Mouse (Mus musculus) cerebellum, postnatal 14 days (tissue): ENCODE data around the gene Nudt5.

ENCODE experiments used
- DNase-seq, 2 experiments: peaks; one replicate each; pipeline ENCODE4 v3.0.0; 2021; ENCODE audit warnings: mixed read lengths in 2 of 2

The Nudt5 gene

DNA sequence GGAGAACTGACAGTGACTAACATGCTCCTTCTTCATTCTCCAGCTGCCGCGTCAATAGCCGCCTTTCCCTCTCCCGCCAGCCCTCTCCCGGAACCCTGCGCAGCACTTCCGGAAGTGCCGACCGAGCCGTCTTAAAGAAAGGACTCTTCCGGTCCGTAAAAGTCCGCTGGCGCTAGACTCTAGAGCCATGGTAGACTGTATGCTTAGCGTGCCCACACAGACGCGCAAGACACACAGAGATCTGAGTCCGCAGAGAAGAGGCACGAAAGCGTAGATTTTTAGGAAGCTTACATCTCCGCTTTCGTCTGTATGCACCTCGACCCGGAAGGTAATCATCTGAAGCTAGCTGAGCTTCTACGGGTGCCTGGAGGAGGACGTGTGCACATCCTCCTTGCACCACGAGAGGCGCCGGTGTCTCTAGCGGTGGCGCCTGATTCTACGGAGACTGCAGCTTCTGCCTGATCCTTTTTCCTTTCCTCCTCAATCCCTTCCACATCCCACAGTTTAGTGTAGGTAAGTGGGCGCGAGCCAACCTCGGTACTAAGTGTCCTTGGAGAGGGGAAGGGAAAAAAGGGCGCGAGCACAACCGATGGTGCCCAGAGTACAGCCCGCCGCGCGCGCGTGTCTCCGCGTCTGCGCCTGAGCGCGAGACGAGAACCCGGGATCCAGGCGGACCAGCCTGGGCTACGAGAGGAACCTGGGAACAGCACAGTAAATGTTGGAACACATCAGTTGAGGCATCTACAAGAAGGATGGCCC, at the start of gene Nudt5, which contains the start of gene Cdc123:
Gene Nudt5, plus strand, starts transcription at position 147 of the 759 bp plus-strand sequence.
Gene Cdc123, minus strand, starts transcription at position 292 of the 759 bp plus-strand sequence.
- peak; percentile 90 to 91 for DNase-seq

DNA sequence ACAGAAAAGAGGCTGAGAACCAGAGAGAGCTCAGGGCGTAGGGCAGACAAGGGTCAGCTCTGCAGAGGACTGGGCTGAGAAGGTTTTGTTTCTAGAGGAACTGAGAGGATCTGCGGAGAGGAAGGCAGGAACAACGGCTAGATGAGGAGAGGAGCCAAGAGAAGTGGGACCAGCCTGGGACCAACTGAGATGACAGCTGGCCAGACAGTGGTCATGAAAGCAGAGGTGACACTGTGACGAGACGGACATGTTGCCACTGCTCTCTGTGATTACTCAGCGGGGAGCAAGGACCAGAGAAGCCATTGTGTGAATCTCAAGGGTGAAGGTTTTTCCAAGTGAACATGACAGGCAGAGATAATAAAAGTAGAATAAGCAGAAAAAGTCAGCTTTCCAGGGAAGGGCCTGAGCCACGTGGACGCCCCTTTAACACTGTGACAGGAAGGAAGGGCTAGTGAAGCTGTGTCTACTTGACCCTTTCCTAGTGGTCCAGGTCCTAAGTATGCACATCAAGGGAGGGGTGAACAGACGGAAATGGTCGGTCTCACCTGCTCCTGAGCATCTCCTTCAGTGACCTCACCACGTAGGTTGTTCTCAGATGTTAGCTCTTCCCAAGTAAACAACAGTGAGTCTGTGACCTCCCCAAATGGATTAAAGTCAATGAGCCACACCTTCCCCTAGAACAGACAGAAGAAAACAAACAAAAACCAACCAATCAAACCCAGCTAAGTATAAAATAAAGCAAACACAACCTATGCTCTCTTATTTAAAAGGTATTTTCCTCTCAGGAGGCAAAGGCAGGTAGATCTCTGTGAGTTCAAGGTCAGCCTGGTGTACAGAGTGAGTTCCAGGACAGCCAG, 46.8 kb upstream of the Nudt5 start:
- no peak for DNase-seq

DNA sequence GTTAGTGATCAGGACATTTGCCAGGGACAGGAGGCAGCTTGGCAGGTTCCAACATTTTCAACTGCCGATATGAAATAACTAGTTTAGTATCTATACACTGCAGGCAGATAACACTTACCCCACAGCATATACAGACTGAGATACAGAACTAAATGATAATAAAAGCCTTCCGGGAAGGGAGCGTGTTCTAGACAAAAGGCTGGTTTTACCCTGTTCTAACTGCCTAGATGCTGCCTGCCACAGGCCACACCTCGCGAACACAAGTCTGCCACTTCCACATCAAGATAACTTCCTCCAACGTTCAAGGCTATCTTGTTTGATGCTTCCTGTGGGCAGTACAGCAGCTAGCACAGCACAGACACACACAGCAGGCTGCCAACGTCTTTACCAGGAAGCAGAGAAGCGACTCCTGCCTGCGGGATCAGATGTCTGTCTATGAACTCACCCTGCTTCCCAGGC, 43.6 kb upstream of the Nudt5 start:
- DNase-seq: no peak

DNA sequence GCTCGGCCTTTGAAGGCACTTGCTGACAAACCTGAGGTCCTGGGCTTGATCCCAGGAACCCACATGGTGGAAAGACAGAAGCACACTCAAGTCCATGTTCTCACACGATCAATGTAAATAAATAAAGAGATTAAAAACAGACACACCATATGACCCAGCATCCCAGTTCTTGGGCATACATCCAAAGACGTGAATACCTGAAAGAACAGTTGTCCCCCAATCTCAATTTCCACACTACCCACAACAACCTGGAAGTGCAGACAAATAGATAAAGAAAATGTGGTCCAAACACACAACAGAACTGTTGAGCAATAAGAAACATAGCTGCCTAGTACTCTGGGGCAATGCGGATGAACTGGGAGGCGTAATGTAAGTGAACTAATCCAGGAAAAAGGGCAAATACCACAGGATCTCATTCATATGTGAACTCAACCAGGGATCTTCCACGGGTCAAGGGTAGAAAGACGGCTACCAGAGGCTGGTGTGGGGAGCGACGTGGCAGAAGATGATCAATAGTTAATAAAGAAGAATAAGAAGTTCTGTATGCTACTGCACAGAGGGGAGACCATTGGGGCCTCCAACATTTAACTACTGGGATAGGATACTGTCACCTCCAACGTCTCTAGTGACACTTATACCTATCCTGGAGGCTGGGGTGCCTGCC, 42.8 kb upstream of the Nudt5 start:
- no peak for DNase-seq

DNA sequence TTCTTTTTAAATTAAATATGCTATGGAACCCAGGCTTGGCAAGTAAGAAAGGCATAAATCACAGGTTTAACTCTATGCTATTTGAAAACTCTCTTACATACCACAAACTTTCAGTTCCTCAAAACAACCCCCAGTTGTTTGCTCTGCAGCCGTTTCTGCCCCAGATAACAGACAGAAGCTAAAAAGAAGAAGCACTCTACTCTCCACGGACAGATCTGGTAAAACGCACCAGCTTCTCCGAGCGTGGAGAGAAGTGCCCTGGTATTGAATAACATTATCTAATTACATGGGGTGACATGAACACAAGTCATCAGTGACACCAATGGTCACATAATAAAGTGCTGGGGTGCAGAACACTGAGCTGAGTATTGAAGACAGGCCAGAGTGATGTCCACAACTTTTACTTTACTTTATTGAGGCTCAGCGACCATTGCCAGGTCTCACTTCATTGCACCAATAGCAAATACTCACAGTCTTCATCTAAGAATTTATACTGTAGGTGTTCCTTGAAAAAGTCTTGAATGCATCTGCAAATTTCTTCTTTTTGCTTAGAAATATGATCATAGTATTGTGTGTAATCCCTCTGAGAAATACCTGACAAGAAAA, 40.3 kb upstream of the Nudt5 start:
- no peak for DNase-seq

DNA sequence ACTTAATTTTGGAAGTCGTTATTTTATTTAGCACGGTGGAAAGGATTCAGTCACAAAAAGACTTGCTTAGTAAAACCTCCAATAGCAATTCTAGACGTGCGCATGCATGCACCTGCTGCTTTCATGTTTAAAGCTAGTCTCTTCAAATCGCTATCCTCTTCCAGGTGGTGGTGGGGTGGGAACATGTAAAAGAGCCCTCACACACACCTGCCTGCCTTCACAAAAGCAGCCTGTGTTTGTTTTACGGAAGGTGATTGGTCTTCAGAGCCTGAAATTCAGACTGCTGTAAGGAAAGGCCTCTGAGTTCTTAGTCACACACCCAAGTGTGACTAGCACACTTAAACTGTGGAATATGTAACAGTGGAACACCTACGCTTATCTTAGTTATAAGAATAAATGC, 39.6 kb upstream of the Nudt5 start:
- DNase-seq: no peak

DNA sequence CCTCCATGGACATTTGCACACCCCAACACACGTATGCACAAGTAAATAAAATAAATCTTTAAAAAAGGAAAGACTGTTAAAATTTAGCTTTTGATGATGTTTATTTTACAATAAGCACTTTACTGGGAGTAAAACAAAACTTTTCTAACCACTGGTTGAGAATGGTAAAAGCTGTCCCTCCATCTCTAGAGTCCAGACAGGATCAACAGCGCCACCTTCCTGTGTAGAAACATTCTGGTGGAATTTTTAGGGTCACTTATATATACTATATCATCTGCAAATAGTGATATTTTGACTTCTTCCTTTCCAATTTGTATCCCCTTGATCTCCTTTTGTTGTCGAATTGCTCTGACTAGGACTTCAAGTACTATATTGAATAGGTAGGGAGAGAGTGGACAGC, 38.6 kb upstream of the Nudt5 start:
- DNase-seq: peak; percentile 30 to 47

DNA sequence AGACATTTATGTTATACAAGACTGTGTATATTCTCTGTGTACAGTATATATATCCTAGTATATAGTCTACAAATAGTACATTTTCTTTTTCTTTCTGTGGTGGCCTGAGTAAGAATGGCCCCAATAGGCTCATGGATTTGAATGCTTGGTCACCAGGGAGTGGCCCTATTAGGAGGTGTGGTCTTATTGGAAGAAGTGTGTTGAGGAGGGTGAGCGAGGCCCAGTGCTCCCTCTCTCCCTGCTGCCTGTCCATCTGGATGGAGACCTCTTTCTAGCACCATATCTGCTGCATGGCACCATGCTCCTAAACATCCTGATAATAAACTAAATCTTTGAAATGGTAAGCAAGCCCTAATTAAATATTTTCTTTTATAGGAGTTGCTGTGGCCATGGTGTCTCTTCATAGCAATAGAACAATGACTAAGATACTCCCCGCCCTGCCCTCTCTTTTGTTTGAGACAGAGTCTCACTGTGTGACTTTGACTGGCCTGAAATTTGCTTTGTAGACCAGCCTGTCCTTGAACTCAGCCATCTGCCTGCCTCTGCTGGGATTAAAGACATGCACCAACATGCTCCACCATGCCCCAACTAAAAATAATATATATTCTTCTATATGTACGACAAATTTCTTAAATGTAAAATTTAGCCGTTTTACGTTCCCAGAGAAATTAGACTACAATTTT, 34.6 kb upstream of the Nudt5 start:
- no peak for DNase-seq

DNA sequence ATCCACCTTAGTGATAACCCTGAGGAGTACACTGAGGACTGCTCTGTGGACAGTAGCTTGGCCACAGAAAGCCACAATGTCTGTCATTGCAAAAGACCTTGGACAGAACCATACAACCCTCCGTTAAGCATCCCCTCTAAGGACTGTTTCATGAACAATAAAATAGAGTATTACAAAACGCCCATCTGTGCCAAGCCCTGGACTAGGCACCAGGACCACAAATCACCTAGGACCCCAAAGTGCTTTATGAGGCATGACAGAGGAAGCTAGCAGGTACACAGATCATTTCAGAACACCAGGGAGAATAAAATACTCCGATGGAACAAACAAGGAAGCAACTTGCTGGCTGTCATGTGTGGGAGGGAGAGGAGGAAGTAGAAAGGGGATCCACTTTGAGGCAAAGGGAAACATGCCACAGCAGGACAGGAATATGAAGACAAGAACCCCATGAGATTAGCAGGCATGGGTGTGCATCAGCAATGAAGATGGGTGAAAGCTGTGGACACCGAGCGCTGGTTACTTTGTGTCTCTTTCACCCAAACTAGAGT, 33.5 kb upstream of the Nudt5 start:
- DNase-seq: no peak

DNA sequence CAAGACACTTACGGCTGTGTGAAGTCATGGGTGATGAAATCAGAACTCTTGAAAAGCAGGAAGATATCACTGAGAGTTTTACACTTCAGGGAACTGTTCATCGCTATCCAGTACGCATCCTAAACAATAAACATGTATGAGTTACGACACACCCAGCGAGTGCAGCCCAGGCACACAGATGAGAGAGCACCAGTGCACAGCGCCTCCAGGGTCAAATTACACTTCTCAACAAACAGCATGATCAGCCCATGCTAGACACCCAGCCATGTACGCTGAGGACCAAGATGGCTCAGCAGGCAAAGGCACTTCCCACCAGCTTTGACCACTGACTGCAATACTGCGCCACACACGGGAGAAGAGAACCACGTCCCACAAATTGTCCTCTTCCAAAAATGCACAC, 23.6 kb upstream of the Nudt5 start:
- DNase-seq: no peak

DNA sequence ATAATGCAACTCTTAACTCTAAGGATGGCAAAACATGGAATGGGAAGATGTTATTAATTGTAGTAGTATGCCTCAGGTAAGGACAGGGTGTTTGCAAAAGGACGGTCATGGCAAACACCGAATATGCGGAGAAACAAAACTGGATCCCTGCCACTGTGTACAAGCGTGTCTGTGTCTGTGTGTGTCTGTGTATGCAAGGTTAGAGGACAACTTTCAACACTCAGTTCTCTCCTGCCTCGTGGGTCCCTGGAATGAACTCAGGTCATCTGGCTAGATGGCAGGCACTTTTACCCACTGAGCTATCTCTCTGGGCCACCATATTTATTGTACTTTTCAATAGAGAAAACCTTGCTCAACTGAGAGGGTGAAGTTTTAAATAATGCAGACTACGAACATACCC, 22.4 kb upstream of the Nudt5 start:
- DNase-seq: no peak

DNA sequence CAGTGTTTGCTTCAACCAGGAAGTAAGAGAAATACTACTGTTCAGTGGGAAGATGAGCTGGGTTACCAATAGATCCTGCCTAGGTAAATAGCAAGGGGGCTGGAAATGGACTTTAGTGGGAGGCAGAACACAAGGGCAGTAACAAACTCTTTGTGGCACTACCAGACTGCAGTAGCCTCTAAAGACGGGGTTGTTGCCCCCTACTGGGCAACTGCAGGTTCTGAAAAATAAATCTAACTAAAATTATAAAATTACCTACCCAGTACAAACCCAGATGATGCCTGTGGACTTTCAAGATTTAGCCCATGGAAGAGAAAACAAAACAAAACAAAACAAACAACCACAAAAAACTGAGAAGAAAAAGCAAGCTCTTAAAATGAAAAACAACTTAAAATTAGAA, 20.6 kb upstream of the Nudt5 start:
- no peak for DNase-seq

DNA sequence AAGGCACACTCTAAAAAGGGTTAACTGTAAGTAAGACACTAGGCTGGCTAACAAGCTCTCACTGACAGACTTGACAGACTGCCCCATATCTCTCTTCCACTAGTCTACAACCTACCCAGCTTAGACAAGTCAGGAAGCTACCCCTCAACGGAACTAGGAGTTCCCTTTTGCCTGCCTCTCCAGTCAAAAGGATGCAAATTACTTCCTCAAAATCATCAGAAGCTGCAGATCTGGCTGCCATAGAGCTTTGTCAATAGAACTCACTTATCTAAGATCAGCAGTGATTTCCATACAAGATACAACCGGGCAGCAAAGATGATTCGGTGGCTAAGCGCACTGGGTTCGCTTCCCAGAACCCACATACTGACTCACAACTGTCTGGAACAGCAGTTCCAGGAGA, 20.1 kb upstream of the Nudt5 start:
- no peak for DNase-seq

DNA sequence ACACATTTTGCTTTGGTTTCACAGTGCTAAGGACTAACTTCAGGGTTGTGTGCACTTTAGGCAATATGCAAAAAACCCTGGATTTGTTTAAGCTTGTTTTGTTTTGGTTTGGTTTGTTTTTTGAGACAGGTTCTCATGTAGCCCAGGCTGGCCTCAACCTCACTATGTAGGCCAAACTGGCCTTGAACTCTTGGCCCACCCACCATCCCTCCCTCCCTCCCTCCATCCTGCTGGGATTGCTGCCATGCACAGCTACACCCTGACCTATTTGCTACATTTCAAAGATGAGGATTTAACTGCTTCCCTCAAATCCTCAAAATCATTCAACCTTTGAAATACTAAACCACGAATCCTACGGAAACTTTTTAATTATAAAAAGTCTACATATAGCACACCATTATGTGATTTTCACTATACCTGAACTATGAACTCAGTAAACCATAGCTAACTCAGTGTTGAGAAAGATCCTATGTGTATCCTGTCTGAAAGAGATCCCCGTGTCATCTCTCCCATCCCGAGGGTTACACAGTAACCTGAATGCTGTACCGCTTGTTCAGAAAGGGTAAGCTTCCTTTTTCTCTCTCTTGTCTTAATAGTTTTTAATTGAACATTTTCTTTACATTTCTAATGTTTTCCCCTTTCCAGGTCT, 19.4 kb upstream of the Nudt5 start:
- DNase-seq: no peak

DNA sequence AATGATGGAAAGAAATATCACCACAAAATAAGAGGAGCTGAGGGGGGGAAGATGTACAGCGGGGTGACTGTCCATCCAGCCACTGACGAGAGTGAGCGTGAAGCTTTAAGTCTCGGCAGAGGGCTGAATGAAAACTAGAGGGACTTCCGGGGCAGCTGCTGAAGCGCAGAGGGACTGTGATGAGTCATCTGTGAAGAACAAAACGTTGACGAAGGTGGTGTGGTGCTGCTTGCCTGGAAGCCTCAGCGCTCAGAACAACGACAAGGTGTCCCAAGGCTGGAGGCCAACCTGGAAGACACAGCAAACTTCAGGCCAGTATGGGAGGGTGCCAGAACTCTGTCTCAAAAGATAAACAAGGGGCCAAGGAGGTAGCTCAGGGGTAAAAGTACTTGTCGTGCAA, 4.0 kb upstream of the Nudt5 start:
- DNase-seq: no peak

DNA sequence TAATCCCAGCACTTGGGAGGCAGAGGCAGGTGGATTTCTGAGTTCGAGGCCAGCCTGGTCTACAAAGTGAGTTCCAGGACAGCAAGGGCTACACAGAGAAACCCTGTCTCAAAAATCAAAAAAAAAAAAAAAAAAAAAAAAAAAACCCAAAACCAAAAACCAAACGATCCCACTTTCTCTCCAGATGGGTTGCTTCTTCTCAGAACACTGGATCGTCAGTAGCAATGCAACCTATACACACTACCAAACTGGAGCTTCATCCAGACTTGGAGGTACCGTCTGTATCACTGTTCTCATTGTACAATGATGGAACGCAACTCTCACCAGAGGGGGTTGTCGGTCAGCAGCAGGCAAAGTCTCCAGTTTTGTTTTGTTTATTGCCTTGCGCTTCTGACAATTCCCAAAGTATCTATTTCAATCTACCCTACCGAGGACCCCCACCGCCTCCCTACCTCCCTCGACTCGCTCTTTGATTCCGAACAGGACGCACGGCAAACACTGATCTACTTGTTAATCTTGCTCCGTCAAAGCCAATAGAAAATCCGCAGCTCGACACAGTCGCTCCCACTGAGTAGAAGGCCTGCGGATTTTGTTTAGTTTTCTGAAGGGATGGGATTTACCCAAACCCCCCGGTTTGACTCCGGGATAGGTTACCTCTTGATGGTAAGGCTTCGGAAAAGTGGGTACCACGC, 492 bp upstream of the Nudt5 start:
- no peak for DNase-seq

DNA sequence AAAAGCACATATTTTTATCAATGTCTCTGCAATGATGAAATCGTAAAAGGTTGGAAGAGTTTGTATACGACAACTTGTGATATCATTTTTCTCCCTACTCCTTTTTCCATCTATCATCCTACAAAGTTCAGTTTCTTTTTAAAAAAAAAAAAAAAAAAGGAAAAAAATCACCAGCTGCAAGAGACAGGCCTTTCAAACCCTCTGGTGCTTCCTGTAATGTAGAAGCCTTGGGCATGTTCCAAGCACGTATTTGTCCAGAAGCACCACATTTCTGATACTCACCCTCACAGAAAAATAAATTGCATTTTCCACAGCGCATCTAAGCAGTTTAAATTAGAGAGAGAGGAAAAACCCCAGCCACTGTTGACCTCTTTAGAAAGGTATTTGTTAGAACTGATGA, 1.0 kb downstream of the Nudt5 start:
- no peak for DNase-seq

DNA sequence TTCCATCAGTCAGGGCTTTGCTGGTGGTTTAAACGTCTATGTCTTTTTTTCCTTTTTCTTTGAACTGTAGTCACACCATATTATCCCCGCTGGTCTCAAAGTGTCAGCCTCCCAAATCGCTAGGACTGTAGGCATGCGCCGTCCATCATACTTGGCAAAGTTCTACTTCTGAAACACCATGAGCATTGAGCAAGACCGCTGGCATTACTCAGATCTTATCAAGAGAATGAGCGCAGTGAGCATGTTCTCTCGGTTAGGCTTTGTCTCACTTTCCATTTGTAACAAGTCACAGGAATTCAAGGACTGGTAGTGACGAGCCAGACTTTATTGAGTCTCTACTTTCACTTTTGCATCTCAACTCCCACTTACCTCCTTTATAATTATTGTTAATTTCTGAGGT, 6.3 kb downstream of the Nudt5 start:
- no peak for DNase-seq

DNA sequence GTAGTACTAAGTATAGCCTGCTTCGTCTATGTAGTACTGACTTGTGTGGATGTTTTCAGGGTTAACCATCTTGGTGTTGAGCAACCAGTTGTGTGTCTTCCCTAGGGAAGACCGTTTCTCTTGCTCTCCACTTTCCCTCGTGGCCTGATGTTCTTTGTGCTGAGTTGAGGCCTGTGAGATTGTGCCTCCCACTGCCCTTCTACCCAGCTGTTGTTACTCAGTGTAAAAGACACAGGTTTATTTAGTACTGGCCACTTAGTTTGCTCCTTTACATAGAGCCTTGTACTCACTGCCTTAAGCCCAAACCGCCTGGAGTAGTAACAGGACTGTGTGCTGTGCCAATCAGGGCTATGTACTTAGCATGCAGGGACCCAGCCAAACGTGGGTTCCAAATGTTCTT, 7.0 kb downstream of the Nudt5 start:
- no peak for DNase-seq

DNA sequence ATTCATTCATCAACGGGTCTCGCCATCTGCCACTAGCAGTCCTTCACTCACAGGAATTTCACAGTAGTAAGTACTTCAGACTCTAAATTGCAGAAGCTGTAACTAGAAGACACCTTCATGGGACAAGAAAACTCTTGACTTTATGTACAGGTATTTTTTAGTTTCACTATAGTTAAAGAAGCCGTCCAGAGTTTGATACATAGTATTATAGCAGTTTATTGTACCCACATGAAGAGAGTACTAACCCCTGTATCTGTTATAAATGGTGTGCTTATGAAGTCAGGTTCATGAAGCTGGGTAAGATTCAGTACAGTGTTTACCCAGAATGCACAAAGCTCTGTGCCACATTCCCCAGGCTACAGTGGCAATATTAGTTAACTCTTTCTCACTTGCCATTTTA, 18.0 kb downstream of the Nudt5 start, which contains the start of gene Gm13199:
Gene Gm13199, minus strand, starts transcription at position 101 of the 400 bp plus-strand sequence.
- no peak for DNase-seq

DNA sequence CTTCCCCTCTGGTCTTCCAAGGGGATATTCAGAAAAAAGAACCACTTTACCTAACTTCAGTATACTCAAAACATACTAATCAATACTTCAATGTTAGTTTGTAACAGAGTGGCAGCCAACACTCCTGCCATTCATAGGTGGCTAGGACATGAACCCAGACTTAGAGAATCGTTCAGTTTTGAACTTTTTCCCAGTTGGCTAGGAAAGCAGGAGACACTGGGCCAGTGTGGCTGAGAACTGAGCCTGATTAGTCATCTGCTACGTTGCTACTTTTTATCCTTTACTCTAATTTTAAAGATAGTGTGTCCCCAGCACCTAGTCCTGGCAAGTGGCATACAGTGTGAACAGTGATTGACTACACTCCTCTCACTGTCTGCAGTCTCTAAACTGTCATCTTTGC, 22.9 kb downstream of the Nudt5 start:
- DNase-seq: no peak
